Mouse (Mus musculus) cerebellum, postnatal 4 days (tissue): ENCODE results near the gene Mgl2.
A peak's percentile ranks its signal among the peaks of the same experiment; 100 is the strongest.
"Not testable (repeated sequence)": the region's sequence is repeated elsewhere in the genome, so short reads cannot be mapped to it uniquely, and the experiment has no call there.

Experiments
- DNase-seq, 2 experiments: peaks; one replicate each; pipeline ENCODE4 v3.0.0; 2022; ENCODE audit warnings: low spot score in 2 of 2, mixed read lengths in 1 of 2

The Mgl2 gene

DNA sequence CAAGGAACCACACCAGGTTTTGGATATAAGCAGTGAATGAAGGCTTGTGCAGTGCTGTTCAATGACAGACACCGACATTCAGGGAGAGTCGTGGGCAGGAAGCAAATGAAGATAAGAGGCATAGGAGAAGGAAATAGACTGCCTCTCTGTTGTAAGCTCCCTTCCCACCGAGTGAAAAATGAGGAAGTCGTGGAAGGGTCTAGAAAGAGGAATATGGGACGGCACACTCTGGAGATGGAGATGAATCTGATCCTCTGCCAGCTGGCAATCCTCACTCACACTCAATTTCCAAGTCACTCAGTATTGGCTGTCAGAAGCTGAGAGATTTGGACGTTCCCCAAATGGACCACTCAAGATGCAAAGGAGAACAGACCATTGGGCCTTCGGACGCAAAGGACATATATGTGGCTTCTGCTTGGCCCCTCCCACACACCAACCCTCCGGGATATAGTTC is at the start of gene Mgl2:
Gene Mgl2 (plus strand): TSS at position 404 of the 454 bp plus-strand sequence.
- DNase-seq, result no peak

- no peak for DNase-seq
Measured at GRCm38 (mm10) chr11:70080803-70081590, 49.1 kb upstream of the Mgl2 start.

DNA sequence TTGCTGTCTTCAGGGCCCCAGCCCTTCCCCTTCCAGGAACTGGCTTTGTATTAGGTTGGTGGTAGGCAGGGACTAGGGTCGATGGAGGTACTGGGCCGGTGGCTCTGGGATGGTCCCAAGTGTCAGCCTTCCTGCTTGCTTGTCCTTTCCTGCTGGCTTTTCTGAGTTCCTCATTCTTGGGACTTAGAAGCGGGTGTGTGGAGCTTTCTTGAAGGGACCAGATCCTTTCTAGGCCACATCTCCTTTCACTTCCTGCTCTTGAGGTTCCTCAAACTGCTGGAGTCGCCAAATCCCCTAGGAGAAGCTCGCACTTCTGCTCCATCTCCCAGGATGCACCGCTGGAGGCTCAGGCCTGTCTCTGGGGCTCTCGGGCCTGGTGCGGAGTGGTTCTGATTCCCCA is 45.6 kb upstream of the Mgl2 start:
- DNase-seq, result no peak

- no peak for DNase-seq
Measured at GRCm38 (mm10) chr11:70091986-70092783, 37.9 kb upstream of the Mgl2 start, which contains the start of gene Asgr2. Asgr2 (plus strand) TSS chr11:70092644.

GRCm38 (mm10) chr11:70097396-70097795 is 32.7 kb upstream of the Mgl2 start:
- no peak for DNase-seq

- no peak for DNase-seq
Measured at GRCm38 (mm10) chr11:70099102-70099501, 31.0 kb upstream of the Mgl2 start.

DNA sequence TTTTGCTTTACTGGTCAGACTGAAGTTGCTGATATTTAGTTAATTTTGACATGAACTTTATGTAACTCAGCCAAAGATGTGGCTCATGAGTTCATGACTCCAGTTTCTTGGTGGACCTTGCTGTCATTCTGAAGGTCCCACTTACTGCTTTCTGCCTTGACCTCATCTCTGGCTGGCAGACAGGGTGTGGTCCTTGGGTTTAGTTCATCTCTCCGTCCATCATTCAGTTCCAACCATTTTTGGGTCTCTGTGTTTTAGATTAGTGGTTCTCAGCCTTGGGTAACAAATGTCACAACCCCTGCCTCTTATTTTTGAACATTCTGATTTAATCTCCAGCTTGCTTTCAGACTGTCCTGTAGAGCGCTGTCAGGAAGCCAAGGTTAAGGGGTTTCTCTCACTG is 30.3 kb upstream of the Mgl2 start:
- DNase-seq, result no peak

GRCm38 (mm10) chr11:70103701-70104315 is 26.3 kb upstream of the Mgl2 start:
- DNase-seq, result no peak

- DNase-seq, result no peak
Measured at GRCm38 (mm10) chr11:70107085-70107484, 23.0 kb upstream of the Mgl2 start.

DNA sequence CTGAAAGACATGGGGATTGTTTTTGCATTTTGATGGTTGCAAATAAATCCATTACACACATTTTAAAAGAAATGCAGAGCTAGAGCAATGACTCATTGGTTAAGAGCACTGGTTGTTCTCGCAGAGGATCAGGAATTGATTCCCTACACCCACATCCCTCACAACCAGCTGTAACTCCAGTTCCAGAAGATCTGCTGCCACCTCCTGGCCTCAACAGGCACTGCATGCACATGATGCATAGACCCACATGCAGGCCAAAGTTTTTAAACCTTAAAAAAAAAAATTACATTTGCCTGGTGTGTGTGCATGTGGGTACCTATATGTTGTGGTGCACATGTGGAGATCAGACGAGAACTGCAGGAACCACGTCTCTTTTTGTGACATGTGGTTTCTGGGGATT is 20.0 kb upstream of the Mgl2 start:
- DNase-seq, result peak in 1 of 2 experiments; percentile 9

GRCm38 (mm10) chr11:70114562-70114961 is 15.6 kb upstream of the Mgl2 start:
- DNase-seq, result no peak

DNA sequence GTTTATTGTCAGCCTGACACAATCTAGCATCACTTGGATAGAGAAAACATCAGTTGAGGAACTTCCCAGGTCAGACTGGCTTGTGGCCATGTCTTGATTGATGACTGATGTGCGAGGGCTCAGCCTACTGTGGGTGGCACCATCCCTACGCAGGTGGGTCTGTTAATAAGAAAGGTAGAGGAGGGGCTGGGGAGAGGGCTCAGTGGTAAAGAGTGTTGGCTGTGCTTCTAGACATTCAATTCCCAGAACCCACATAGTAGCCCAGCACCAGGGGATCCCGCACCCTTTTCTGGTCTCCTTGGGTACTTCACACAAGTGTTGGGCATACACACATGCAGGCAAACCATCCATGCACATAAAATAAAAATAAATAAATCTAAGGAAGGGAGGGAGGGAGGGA is 14.2 kb upstream of the Mgl2 start:
- no peak for DNase-seq

DNA sequence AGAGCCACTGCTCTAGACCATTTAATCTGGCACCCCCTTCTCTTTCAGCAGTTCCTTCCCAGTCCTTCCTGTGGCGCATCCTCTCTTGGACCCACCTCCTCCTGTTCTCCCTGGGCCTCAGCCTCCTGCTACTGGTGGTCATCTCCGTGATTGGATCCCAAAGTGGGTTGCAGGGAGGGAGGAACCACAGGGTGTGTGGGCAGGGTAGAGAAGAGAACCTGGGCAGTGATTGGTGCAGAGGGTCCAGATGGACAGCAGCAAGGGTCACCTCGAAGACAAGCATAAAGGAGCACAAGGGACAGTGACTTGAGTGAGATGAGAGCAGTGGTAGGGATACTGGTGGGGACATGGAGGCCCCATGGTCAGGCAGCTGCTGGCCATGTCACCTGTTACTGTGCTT is 4.9 kb downstream of the Mgl2 start:
- not testable (repeated sequence) for DNase-seq

- not testable (repeated sequence) for DNase-seq
Measured at GRCm38 (mm10) chr11:70135925-70136324, 5.8 kb downstream of the Mgl2 start.

DNA sequence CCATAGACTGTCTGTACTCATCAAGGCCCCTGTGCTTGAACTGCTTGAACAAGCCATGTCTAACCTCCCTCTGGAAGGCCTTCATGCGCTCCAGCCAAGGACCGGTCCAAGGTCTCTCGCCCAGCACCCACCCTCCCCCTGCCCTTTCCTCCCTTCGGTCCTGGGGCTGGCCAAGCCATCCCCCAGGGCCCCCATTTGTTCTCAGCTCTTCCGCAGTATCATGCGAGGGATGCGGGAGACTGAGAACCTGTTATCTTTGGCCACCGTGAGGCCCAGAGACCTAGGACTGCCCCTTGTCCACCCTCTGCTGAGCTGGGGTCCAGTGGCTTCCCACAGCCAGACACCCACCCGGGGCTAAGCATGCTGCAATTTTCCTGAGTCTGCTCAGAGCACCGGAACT is 9.0 kb downstream of the Mgl2 start:
- no peak for DNase-seq

DNA sequence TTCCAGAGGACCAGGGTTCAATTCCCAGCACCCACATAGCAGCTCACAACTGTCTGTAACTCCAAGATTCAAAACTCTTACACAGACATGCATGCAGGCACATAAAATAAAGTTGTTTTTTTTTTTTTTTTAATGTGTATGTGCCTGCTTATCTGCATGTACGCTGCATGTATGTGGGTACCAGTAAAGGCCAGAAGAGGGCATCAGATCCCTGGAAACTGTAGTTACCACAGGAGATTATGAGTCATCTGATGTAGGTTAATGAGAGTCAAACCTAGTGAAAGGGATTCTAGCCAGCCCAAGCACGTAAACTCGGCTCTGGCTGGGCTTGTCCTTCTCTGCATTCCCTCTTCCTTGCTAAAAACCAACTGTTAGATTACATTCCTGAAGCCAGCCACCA is 20.9 kb downstream of the Mgl2 start:
- no peak for DNase-seq

DNA sequence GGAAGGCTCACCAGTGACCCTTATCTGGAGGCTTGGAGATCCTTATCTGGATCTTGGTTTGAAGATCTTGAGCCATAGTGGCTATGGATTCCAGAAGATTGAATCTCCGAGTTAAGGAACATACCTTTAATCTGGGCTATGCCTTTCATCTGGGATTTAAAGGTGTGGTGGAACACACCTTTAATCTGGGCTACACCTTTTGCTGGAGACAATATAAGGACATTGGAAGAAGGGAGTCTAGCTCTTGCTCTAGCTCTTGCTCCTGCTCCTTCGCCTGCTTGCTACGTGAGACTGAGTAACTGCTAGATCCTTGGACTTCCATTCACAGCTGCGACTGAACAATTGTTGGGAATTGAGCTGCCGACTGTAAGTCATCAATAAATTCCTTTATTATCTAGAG is 25.8 kb downstream of the Mgl2 start, which contains the start of gene Clec10a:
Gene Clec10a (plus strand): TSS at position 301 of the 400 bp plus-strand sequence.
- DNase-seq, result not testable (repeated sequence)

DNA sequence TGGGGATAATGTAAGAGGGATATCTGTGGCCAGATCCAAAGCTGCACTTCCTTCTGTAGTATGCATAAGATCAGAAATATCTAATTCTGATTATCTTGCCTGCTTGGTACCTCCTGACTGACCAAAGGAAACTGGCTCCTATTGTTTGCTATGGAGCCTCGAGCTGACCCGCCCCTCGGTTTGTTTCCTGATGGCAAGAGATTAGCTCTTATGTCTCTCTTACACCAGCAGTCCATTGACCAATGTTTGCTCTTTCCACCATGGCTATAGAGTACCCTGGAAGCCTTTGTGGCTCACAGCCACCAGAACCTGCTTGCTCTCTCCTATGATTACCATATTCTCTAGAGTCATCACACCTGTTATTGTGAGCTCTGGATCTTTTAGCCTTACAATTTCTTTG is 32.2 kb downstream of the Mgl2 start:
- DNase-seq, result no peak

- no peak for DNase-seq
Measured at GRCm38 (mm10) chr11:70165972-70166921, 36.1 kb downstream of the Mgl2 start.

- DNase-seq, result no peak
Measured at GRCm38 (mm10) chr11:70168136-70168535, 38.0 kb downstream of the Mgl2 start.

DNA sequence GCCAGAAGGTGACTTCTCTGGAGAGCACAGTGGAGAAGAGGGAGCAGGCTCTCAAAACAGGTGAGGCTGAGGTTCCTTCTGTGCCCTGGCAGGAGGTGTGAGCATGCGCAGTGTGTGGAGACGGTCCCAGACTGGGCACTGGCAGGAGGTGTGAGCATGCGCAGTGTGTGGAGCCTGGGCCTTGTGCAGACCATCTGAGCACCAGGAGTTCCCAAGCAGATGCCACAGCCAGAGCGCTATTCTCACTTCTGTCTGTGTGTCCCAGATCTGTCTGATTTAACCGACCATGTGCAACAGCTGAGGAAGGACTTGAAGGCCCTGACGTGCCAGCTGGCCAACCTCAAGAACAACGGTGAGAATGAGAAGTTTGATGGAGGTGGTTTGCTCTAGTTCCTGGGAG is 39.3 kb downstream of the Mgl2 start:
- DNase-seq, result peak in 1 of 2 experiments; percentile 20
